Comparison of ENCODE assay signal across 20 mouse cellular contexts in the genomic region with DNA sequence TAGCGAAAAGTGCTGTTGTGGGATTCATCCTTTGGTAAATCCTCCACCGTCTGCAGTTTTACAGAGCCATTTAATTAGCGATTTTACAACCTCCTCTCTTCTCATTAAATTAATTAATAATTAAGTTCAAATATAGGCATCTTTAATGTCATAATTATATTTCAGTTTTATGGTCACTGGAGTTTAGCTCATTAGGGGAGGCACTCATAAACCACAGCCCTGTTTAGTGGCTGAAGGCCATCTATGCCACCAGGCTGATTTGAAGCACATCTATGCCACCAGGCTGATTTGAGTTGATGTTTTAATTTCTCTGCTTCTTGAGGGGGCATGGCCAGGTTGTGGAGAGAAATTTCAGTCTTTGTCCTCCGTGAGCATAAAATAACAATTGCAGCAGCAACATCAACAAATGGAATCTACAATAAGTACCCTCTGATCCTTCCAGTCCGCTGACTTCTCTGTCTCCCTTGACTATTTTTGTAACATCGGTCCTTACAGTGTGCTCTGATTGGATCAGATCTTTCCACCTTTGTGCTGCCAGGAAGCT.
DNase-seq lines count a peak whose midpoint lies in the region; ATAC-seq lines count a peak whose summit lies in the region.
"Had no signal": no experiment of that assay in that cellular context is flagged by ENCODE, and none has a peak within 500 bp of the region (broad histone marks: within the 10 kb centered on the region; RNA-seq: fewer than 3 reads in every experiment).

No protein-coding gene starts in this region.

- H3K4me2 ChIP-seq in neural tube, embryonic 13.5 days: no peak overlapping the region
- H3K4me2 ChIP-seq: embryonic facial prominence, embryonic 12.5 days; forebrain, embryonic 13.5 days; forebrain, embryonic 15.5 days had no signal

- H3K9me3 ChIP-seq in neural tube, embryonic 13.5 days: no peaks in the 10 kb centered on the region
- H3K9me3 ChIP-seq: embryonic facial prominence, embryonic 10.5 days; embryonic facial prominence, embryonic 12.5 days; forebrain, embryonic 13.5 days; forebrain, embryonic 15.5 days had no signal

- WGBS in neural tube, embryonic 13.5 days: 60% methylated on average over 6 of the region's 6 CpGs

- H3K9ac ChIP-seq in neural tube, embryonic 13.5 days: no peak overlapping the region
- H3K9ac ChIP-seq: embryonic facial prominence, embryonic 12.5 days; forebrain, embryonic 13.5 days; forebrain, embryonic 15.5 days had no signal

- H3K36me3 ChIP-seq in neural tube, embryonic 13.5 days: no peaks in the 10 kb centered on the region
- H3K36me3 ChIP-seq: embryonic facial prominence, embryonic 10.5 days; embryonic facial prominence, embryonic 12.5 days; forebrain, embryonic 15.5 days had no signal

- H3K4me3 ChIP-seq in neural tube, embryonic 13.5 days: no peak overlapping the region
- H3K4me3 ChIP-seq: embryonic facial prominence, embryonic 10.5 days; embryonic facial prominence, embryonic 12.5 days; forebrain, embryonic 13.5 days; forebrain, embryonic 15.5 days had no signal

- no peak overlapping the region for H3K27ac ChIP-seq in neural tube, embryonic 13.5 days (replicated peaks)
- H3K27ac ChIP-seq: embryonic facial prominence, embryonic 10.5 days; embryonic facial prominence, embryonic 12.5 days; forebrain, embryonic 13.5 days; forebrain, embryonic 15.5 days had no signal

- H3K4me1 ChIP-seq in neural tube, embryonic 13.5 days (replicated peaks): no peaks in the 10 kb centered on the region
- H3K4me1 ChIP-seq: embryonic facial prominence, embryonic 10.5 days; embryonic facial prominence, embryonic 12.5 days; forebrain, embryonic 13.5 days; forebrain, embryonic 15.5 days had no signal

- no peaks in the 10 kb centered on the region for H3K27me3 ChIP-seq in neural tube, embryonic 13.5 days
- H3K27me3 ChIP-seq: embryonic facial prominence, embryonic 12.5 days; forebrain, embryonic 13.5 days; forebrain, embryonic 15.5 days had no signal

- no peak for DNase-seq in neural tube, embryonic 10.5 days (ENCODE audit: extremely low spot score, low spot score)
- peak; percentile 50 for DNase-seq in Muller cell, postnatal 12 days (ENCODE audit: inconsistent ontology term)
- peak; percentile 28 for DNase-seq in retina, embryonic 14.5 days (ENCODE audit: low spot score)
- DNase-seq in gastrocnemius, postnatal 4 days (ENCODE audit: low spot score in 2 of 2): no peak
- DNase-seq in heart, postnatal 4 days: no peak
- DNase-seq: adrenal gland, adult 8-10 months; adrenal gland, postnatal 14 days; adrenal gland, postnatal 36 days; cerebellum, adult 11-12 months; cerebellum, adult 2 months; cerebellum, adult 9-10 months; cerebellum, postnatal 10 days; cerebellum, postnatal 25 days had no signal

- ATAC-seq in neural tube, embryonic 13.5 days (ENCODE audit: low read depth): peak; percentile 63; the same call in 1 of the 2 replicates
- ATAC-seq: activated CD4-positive, CD25-positive, alpha-beta regulatory T cell, adult 4 months; forebrain, embryonic 13.5 days; forebrain, embryonic 15.5 days; Patski had no signal

Comparison
In these comparisons a context has a peak if more than half of its experiments do, and no peak if none do; other contexts are left out.
1. DNase-seq: peak in Muller cell, postnatal 12 days (single experiment) and retina, embryonic 14.5 days (single experiment); none in neural tube, embryonic 10.5 days (single experiment), gastrocnemius, postnatal 4 days (0 of 2) and heart, postnatal 4 days (single experiment).